Mouse (Mus musculus): ENCODE measurements around the gene Rasa3. TPM values are rescaled to one million over a fixed set of nuclear protein-coding genes. Genes with fewer than 3 reads are reported as not detected.

Rasa3 gene
- total and polyA plus RNA-seq, 2 experiments from 2014 or later = 13.2 to 29.9 TPM

- Histone ChIP-seq H3K9me3 (replicated peaks; ENCODE audit: control insufficient read depth, low read length) (no peaks in the 10 kb centered on the region), H3K27me3 (ENCODE audit: control insufficient read depth, insufficient read depth, low read length) (no peaks in the 10 kb centered on the region; the same call in none of the 2 replicates), H3K9ac (replicated peaks; ENCODE audit: low read depth, low read length) (no peak overlapping the region), H3K27ac (ENCODE audit: low read depth) (no peak overlapping the region), H3K36me3 (replicated peaks; ENCODE audit: control insufficient read depth, insufficient read depth, low read length) (no peaks in the 10 kb centered on the region), H3K4me3 (ENCODE audit: low read depth, low read length) (no peak overlapping the region), H3K4me2 (ENCODE audit: low read depth, low read length) (no peak overlapping the region), H3K4me1 (ENCODE audit: control insufficient read depth, insufficient read depth) (no peaks in the 10 kb centered on the region)
- WGBS = 79% methylated on average over 5 of the region's 5 CpGs
- ATAC-seq (ENCODE audit: insufficient read depth, low read depth) = no peak
- TF ChIP-seq EP300 (IDR thresholded peaks at IDR 0.05; ENCODE audit: low read depth) (no peak), CTCF (IDR thresholded peaks at IDR 0.05; ENCODE audit: low read depth) (no peak)
- DNase-seq (ENCODE audit: low spot score) = no peak
Observed at GRCm38 (mm10) chr8:13689331-13689730, 11.9 kb upstream of the Rasa3 start.

GRCm38 (mm10) chr8:13688461-13688860 lies 11.1 kb upstream of the Rasa3 start:
- TF ChIP-seq EP300 (IDR thresholded peaks at IDR 0.05; ENCODE audit: low read depth) (no peak), CTCF (IDR thresholded peaks at IDR 0.05; ENCODE audit: low read depth) (no peak)
- no peaks in the 10 kb centered on the region; the same call in 1 of the 2 replicates for H3K27me3 ChIP-seq (ENCODE audit: control insufficient read depth, insufficient read depth, low read length)
- no peak overlapping the region for H3K4me3 ChIP-seq (ENCODE audit: low read depth, low read length)
- H3K4me2 ChIP-seq (ENCODE audit: low read depth, low read length) = no peak overlapping the region
- WGBS = 53% methylated on average over 6 of the region's 6 CpGs
- DNase-seq (ENCODE audit: low spot score) = no peak
- H3K36me3 ChIP-seq (replicated peaks; ENCODE audit: control insufficient read depth, insufficient read depth, low read length) = no peaks in the 10 kb centered on the region
- H3K4me1 ChIP-seq (ENCODE audit: control insufficient read depth, insufficient read depth) = no peaks in the 10 kb centered on the region
- no peak for ATAC-seq (ENCODE audit: insufficient read depth, low read depth)
- no peaks in the 10 kb centered on the region for H3K9me3 ChIP-seq (replicated peaks; ENCODE audit: control insufficient read depth, low read length)
- H3K27ac ChIP-seq (ENCODE audit: low read depth) = no peak overlapping the region
- H3K9ac ChIP-seq (replicated peaks; ENCODE audit: low read depth, low read length) = no peak overlapping the region

DNA sequence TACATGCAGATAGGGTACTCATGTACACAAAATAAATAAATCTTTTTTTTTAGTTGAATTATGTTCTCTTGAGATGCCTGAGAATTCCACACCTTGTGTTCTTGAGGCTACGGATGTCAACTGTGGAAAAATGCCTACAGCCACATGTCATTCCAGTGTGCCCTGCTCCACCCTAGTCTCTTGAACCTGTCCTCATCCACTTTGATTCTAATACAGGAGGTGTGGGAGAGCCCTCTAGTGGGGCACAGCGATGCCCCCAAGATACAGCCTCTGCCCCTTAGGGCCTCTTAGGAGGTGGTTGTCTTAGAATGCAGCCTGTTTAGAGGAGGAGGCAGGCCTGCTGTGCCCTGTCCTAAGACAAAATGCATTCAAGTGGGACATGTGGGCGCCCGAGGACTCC lies 10.5 kb upstream of the Rasa3 start:
- no peaks in the 10 kb centered on the region for H3K4me1 ChIP-seq (ENCODE audit: control insufficient read depth, insufficient read depth)
- DNase-seq (ENCODE audit: low spot score) = no peak
- H3K27ac ChIP-seq (ENCODE audit: low read depth) = no peak overlapping the region
- H3K9ac ChIP-seq (replicated peaks; ENCODE audit: low read depth, low read length) = no peak overlapping the region
- H3K4me2 ChIP-seq (ENCODE audit: low read depth, low read length) = no peak overlapping the region
- 75% methylated on average over 4 of the region's 4 CpGs for WGBS
- TF ChIP-seq EP300 (IDR thresholded peaks at IDR 0.05; ENCODE audit: low read depth) = no peak
- peak; percentile 18; the same call in 1 of the 2 replicates for TF ChIP-seq CTCF (IDR thresholded peaks at IDR 0.05; ENCODE audit: low read depth)
- no peaks in the 10 kb centered on the region for H3K9me3 ChIP-seq (replicated peaks; ENCODE audit: control insufficient read depth, low read length)
- H3K4me3 ChIP-seq (ENCODE audit: low read depth, low read length) = no peak overlapping the region
- ATAC-seq (ENCODE audit: insufficient read depth, low read depth) = no peak
- H3K27me3 ChIP-seq (ENCODE audit: control insufficient read depth, insufficient read depth, low read length) = no peaks in the 10 kb centered on the region; the same call in 1 of the 2 replicates
- H3K36me3 ChIP-seq (replicated peaks; ENCODE audit: control insufficient read depth, insufficient read depth, low read length) = no peaks in the 10 kb centered on the region

DNA sequence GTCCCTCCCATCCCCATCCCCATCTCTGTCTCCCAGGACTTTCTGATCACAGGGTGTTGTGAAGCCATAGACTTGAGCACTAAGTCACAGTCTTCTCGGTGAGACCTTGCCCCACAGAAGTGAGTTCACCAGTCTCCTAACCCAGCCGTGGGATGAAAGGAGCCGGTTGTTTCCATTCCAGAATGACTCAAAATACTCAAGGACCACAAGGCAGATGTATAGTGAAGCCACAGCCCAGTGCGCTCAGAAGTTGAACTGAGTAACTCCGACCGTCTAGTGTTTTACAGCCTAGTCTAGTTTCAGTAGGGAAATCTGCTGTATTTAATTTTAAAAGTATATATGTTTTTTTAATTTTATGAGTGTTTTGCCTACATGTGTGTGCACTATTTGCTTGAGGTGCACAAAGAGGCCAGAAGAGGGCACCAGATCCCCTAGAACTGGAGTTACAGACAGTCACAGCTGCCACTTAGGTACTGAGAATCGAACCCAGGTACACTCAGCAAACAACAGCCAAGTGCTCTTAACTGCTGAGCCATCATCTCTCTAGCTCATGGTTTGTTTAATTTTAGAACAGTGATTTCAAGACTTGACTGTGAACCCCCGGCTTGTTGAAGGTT lies 9.8 kb upstream of the Rasa3 start:
- ATAC-seq (ENCODE audit: insufficient read depth, low read depth) (no peak), DNase-seq (ENCODE audit: low spot score) (no peak)
- TF ChIP-seq EP300 (IDR thresholded peaks at IDR 0.05; ENCODE audit: low read depth) = no peak
- no peak for TF ChIP-seq CTCF (IDR thresholded peaks at IDR 0.05; ENCODE audit: low read depth)

GRCm38 (mm10) chr8:13686426-13686825 lies 9.0 kb upstream of the Rasa3 start:
- no peak overlapping the region for H3K4me2 ChIP-seq (ENCODE audit: low read depth, low read length)
- TF ChIP-seq EP300 (IDR thresholded peaks at IDR 0.05; ENCODE audit: low read depth) = no peak
- TF ChIP-seq CTCF (IDR thresholded peaks at IDR 0.05; ENCODE audit: low read depth) = no peak
- H3K9ac ChIP-seq (replicated peaks; ENCODE audit: low read depth, low read length) = no peak overlapping the region
- 60% methylated on average over 7 of the region's 7 CpGs for WGBS
- H3K9me3 ChIP-seq (replicated peaks; ENCODE audit: control insufficient read depth, low read length) = no peaks in the 10 kb centered on the region
- H3K27me3 ChIP-seq (ENCODE audit: control insufficient read depth, insufficient read depth, low read length) = no peaks in the 10 kb centered on the region; the same call in 1 of the 2 replicates
- H3K4me3 ChIP-seq (ENCODE audit: low read depth, low read length) = no peak overlapping the region
- DNase-seq (ENCODE audit: low spot score) (no peak), ATAC-seq (ENCODE audit: insufficient read depth, low read depth) (no peak)
- no peaks in the 10 kb centered on the region for H3K4me1 ChIP-seq (ENCODE audit: control insufficient read depth, insufficient read depth)
- H3K36me3 ChIP-seq (replicated peaks; ENCODE audit: control insufficient read depth, insufficient read depth, low read length) = no peaks in the 10 kb centered on the region
- H3K27ac ChIP-seq (ENCODE audit: low read depth) = peak overlapping the region; percentile 7; the same call in 1 of the 2 replicates

More for the DNA sequence above, 9.8 kb upstream of the Rasa3 start:
- no peaks in the 10 kb centered on the region; the same call in 1 of the 2 replicates for H3K27me3 ChIP-seq (ENCODE audit: control insufficient read depth, insufficient read depth, low read length)
- no peaks in the 10 kb centered on the region for H3K4me1 ChIP-seq (ENCODE audit: control insufficient read depth, insufficient read depth)
- no peak overlapping the region for H3K4me2 ChIP-seq (ENCODE audit: low read depth, low read length)
- no peak overlapping the region for H3K27ac ChIP-seq (ENCODE audit: low read depth)
- H3K9me3 ChIP-seq (replicated peaks; ENCODE audit: control insufficient read depth, low read length) = no peaks in the 10 kb centered on the region
- WGBS = 92% methylated on average over 8 of the region's 8 CpGs
- no peak overlapping the region for H3K9ac ChIP-seq (replicated peaks; ENCODE audit: low read depth, low read length)
- no peak overlapping the region for H3K4me3 ChIP-seq (ENCODE audit: low read depth, low read length)
- no peaks in the 10 kb centered on the region for H3K36me3 ChIP-seq (replicated peaks; ENCODE audit: control insufficient read depth, insufficient read depth, low read length)

Measured in heart, postnatal 0 days (tissue).